Mouse (Mus musculus) embryonic facial prominence, embryonic 14.5 days (tissue): Measurements from ENCODE around the gene Bak1. TPM values are rescaled to one million over a fixed set of nuclear protein-coding genes. Genes with fewer than 3 reads are reported as not detected.

Source experiments
- ATAC-seq: fragments of 200-750 bp; cut with Nextera tagmentation; 2 replicates; pipeline ENCODE4 v1.8.0; 2017; ENCODE audit warnings: low read depth, moderate number of reproducible peaks, moderate TSS enrichment
- DNase-seq: peaks from one replicate; pipeline ENCODE4 v3.0.0-alpha.2; 2015; ENCODE audit warnings: low spot score
- H3K27ac ChIP-seq: fragments of 300-500 bp; sonication (generic); replicated peaks from 2 replicates; pipeline ENCODE4 v1.5.1; 2014; ENCODE audit warnings: low read depth, mild to moderate bottlenecking, low read length, moderate library complexity
- H3K27me3 ChIP-seq: fragments of 300-500 bp; sonication (generic); replicated peaks from 2 replicates; pipeline ENCODE4 v1.6.1; 2014; ENCODE audit warnings: low read length; ENCODE audit not compliant: control insufficient read depth, insufficient read depth
- H3K36me3 ChIP-seq: fragments of 300-500 bp; sonication (generic); 2 replicates; pipeline ENCODE4 v1.6.1; 2014; ENCODE audit warnings: low read length, mixed read lengths; ENCODE audit not compliant: control insufficient read depth, insufficient read depth
- H3K4me1 ChIP-seq: fragments of 300-500 bp; sonication (generic); 2 replicates; pipeline ENCODE4 v1.6.1; 2014; ENCODE audit warnings: antibody characterized with exemption, low read length; ENCODE audit not compliant: control insufficient read depth, insufficient read depth
- H3K4me2 ChIP-seq: fragments of 300-500 bp; sonication (generic); 2 replicates; pipeline ENCODE4 v1.6.1; 2014; ENCODE audit warnings: low read depth, mild to moderate bottlenecking, low read length, moderate library complexity, mixed read lengths
- H3K4me3 ChIP-seq: fragments of 300-500 bp; sonication (generic); 2 replicates; pipeline ENCODE4 v1.5.1; 2014; ENCODE audit warnings: low read depth, mild to moderate bottlenecking, low read length
- H3K9ac ChIP-seq: fragments of 300-500 bp; sonication (generic); 2 replicates; pipeline ENCODE4 v1.6.1; 2014; ENCODE audit warnings: low read depth, mild to moderate bottlenecking, low read length, moderate library complexity, mixed read lengths
- H3K9me3 ChIP-seq: fragments of 300-500 bp; sonication (generic); 2 replicates; pipeline ENCODE4 v1.6.1; 2016; ENCODE audit warnings: low read length; ENCODE audit not compliant: control insufficient read depth
- WGBS: fragments of 180-500 bp; shearing (Covaris S2); extraction: QIAGEN DNeasy Blood & Tissue Kit; methylation state at CpG from one replicate; pipeline ENCODE4 v1.1.7; 2014; 5-methylcytosine and 5-hydroxymethylcytosine counted together
- polyA plus RNA-seq: library from polyadenylated mRNA; unstranded; fragments of >200 nt; fragmentation: Nextera tagmentation; extraction: Ambion mirVana; gene quantifications from 2 replicates; pipeline ENCODE4 v1.2.1, GENCODE M21; 2014

Bak1 gene
- polyA plus RNA-seq, 1 experiment from 2014 or later, result 9.8 TPM

- no peaks in the 10 kb centered on the region for H3K36me3 ChIP-seq
- no peak overlapping the region for H3K4me3 ChIP-seq
- no peak for DNase-seq
- H3K4me2 ChIP-seq, result no peak overlapping the region
- H3K9me3 ChIP-seq, result no peaks in the 10 kb centered on the region
- ATAC-seq, result no peak
- H3K27ac ChIP-seq, result no peak overlapping the region
- no peaks in the 10 kb centered on the region for H3K27me3 ChIP-seq
- 83% methylated on average over 2 of the region's 2 CpGs for WGBS
- no peaks in the 10 kb centered on the region for H3K4me1 ChIP-seq
- no peak overlapping the region for H3K9ac ChIP-seq
Measured at GRCm38 (mm10) chr17:27008277-27008676, 20.5 kb downstream of the Bak1 start.

GRCm38 (mm10) chr17:27005644-27006043 lies 23.2 kb downstream of the Bak1 start:
- H3K4me2 ChIP-seq, result no peak overlapping the region
- H3K9ac ChIP-seq, result no peak overlapping the region
- H3K4me3 ChIP-seq, result no peak overlapping the region
- WGBS, result 53% methylated on average over 11 of the region's 11 CpGs
- ATAC-seq, result no peak
- no peaks in the 10 kb centered on the region for H3K36me3 ChIP-seq
- H3K27me3 ChIP-seq, result no peaks in the 10 kb centered on the region
- no peaks in the 10 kb centered on the region for H3K9me3 ChIP-seq
- H3K27ac ChIP-seq, result no peak overlapping the region
- no peak for DNase-seq
- no peaks in the 10 kb centered on the region for H3K4me1 ChIP-seq

GRCm38 (mm10) chr17:27004903-27005485 lies 23.8 kb downstream of the Bak1 start:
- WGBS, result 47% methylated on average over 19 of the region's 19 CpGs
- no peaks in the 10 kb centered on the region for H3K4me1 ChIP-seq
- no peak overlapping the region for H3K27ac ChIP-seq
- ATAC-seq (no peak), DNase-seq (no peak)
- no peaks in the 10 kb centered on the region for H3K36me3 ChIP-seq
- no peak overlapping the region for H3K9ac ChIP-seq
- H3K9me3 ChIP-seq, result no peaks in the 10 kb centered on the region
- H3K4me2 ChIP-seq, result no peak overlapping the region
- no peak overlapping the region for H3K4me3 ChIP-seq
- no peaks in the 10 kb centered on the region for H3K27me3 ChIP-seq

GRCm38 (mm10) chr17:27004431-27004830 lies 24.4 kb downstream of the Bak1 start:
- Histone ChIP-seq H3K27ac (no peak overlapping the region), H3K36me3 (no peaks in the 10 kb centered on the region), H3K9ac (no peak overlapping the region), H3K27me3 (no peaks in the 10 kb centered on the region), H3K4me3 (no peak overlapping the region), H3K9me3 (no peaks in the 10 kb centered on the region), H3K4me1 (no peaks in the 10 kb centered on the region), H3K4me2 (no peak overlapping the region)
- no peak for ATAC-seq
- no peak for DNase-seq
- 39% methylated on average over 9 of the region's 9 CpGs for WGBS

GRCm38 (mm10) chr17:27001889-27002288 lies 26.9 kb downstream of the Bak1 start:
- H3K9me3 ChIP-seq, result no peaks in the 10 kb centered on the region
- no peak overlapping the region for H3K9ac ChIP-seq
- no peaks in the 10 kb centered on the region for H3K36me3 ChIP-seq
- DNase-seq, result no peak
- 34% methylated on average over 6 of the region's 6 CpGs for WGBS
- H3K27ac ChIP-seq, result no peak overlapping the region
- H3K4me2 ChIP-seq, result no peak overlapping the region
- no peaks in the 10 kb centered on the region for H3K4me1 ChIP-seq
- H3K27me3 ChIP-seq, result no peaks in the 10 kb centered on the region
- no peak for ATAC-seq
- H3K4me3 ChIP-seq, result no peak overlapping the region

- no peak overlapping the region for H3K4me2 ChIP-seq
- H3K27ac ChIP-seq, result no peak overlapping the region
- H3K27me3 ChIP-seq, result no peaks in the 10 kb centered on the region
- H3K36me3 ChIP-seq, result no peaks in the 10 kb centered on the region
- H3K9ac ChIP-seq, result no peak overlapping the region
- DNase-seq (no peak), ATAC-seq (no peak)
- 76% methylated on average over 7 of the region's 7 CpGs for WGBS
- H3K9me3 ChIP-seq, result no peaks in the 10 kb centered on the region
- H3K4me3 ChIP-seq, result no peak overlapping the region
- H3K4me1 ChIP-seq, result no peaks in the 10 kb centered on the region
Measured at GRCm38 (mm10) chr17:27001151-27001550, 27.7 kb downstream of the Bak1 start.

GRCm38 (mm10) chr17:26999996-27000395 lies 28.8 kb downstream of the Bak1 start:
- Histone ChIP-seq H3K9me3 (no peaks in the 10 kb centered on the region), H3K27ac (no peak overlapping the region), H3K4me3 (no peak overlapping the region), H3K36me3 (no peaks in the 10 kb centered on the region), H3K27me3 (no peaks in the 10 kb centered on the region), H3K9ac (no peak overlapping the region), H3K4me2 (no peak overlapping the region), H3K4me1 (no peaks in the 10 kb centered on the region)
- ATAC-seq, result no peak
- WGBS, result 67% methylated on average over 12 of the region's 12 CpGs
- peak; percentile 36 for DNase-seq

- no peak for DNase-seq
- no peak overlapping the region for H3K27ac ChIP-seq
- no peaks in the 10 kb centered on the region for H3K4me1 ChIP-seq
- H3K9me3 ChIP-seq, result no peaks in the 10 kb centered on the region
- H3K27me3 ChIP-seq, result no peaks in the 10 kb centered on the region
- no peak for ATAC-seq
- H3K4me3 ChIP-seq, result no peak overlapping the region
- no peaks in the 10 kb centered on the region for H3K36me3 ChIP-seq
- 85% methylated on average over 15 of the region's 15 CpGs for WGBS
- no peak overlapping the region for H3K4me2 ChIP-seq
- H3K9ac ChIP-seq, result no peak overlapping the region
Measured at GRCm38 (mm10) chr17:26998283-26998682, 30.5 kb downstream of the Bak1 start.

GRCm38 (mm10) chr17:26997661-26998060 lies 31.1 kb downstream of the Bak1 start:
- Histone ChIP-seq H3K4me2 (no peak overlapping the region), H3K27ac (no peak overlapping the region), H3K4me3 (no peak overlapping the region), H3K36me3 (no peaks in the 10 kb centered on the region), H3K9ac (no peak overlapping the region), H3K27me3 (no peaks in the 10 kb centered on the region), H3K9me3 (no peaks in the 10 kb centered on the region), H3K4me1 (no peaks in the 10 kb centered on the region)
- 81% methylated on average over 4 of the region's 4 CpGs for WGBS
- DNase-seq (no peak), ATAC-seq (no peak)
